Mouse (Mus musculus): ENCODE results near the gene Cd3e. TPM values are rescaled to one million over a fixed set of nuclear protein-coding genes. Genes with fewer than 3 reads are reported as not detected.
A peak's percentile ranks its signal among the peaks of the same experiment; 100 is the strongest.

The Cd3e gene
- total and polyA plus RNA-seq, 3 experiments = not detected

DNA sequence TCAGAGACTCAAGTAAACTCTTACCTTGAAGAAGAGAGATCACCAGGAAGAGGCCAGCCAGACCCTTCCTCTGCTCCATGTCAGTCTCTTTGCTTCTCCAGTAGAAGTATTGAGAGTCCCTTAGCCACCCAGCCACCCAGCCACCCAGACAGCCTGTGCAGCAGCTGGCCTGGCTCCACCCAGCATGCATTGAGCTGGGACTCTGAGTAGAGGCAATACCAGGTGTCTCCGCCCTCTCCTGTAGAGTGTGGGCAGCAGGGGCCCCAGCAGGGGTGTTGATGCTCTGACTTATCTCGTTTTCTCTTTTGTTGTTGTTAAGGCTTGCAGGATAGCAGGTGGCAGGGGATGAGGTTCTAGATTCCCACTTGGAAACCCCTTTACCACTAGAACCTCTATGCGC is 29.2 kb downstream of the Cd3e start, which contains the start of gene Cd3g:
Gene Cd3g (minus strand): TSS at position 190 of the 400 bp plus-strand sequence.
- Histone ChIP-seq H3K79me2 (ENCODE audit: control insufficient read depth, insufficient read depth, low read length, poor library complexity) (no peaks in the 10 kb centered on the region), H3K27ac (ENCODE audit: control insufficient read depth, low read depth, low read length) (no peak within 1 kb of the TSS), H3K4me3 (ENCODE audit: control insufficient read depth in 1 of 2, insufficient read depth in 1 of 2, low read depth in 2 of 2, low read length in 2 of 2) (no peak within 1 kb of the TSS), H3K9me3 (replicated peaks; ENCODE audit: insufficient read depth, low read length) (no peaks in the 10 kb centered on the region), H3K27me3 (ENCODE audit: control insufficient read depth in 1 of 2, insufficient read depth in 2 of 2, low read length in 2 of 2) (peaks cover 0 to 3% of the 10 kb centered on the region in 2 experiments; a peak in 1 of 4 replicates), H3K36me3 (ENCODE audit: control insufficient read depth in 1 of 2, insufficient read depth in 2 of 2, low read length in 2 of 2) (peaks cover 0 to 8% of the 10 kb centered on the region in 2 experiments; a peak in 2 of 4 replicates), H3K9ac (ENCODE audit: control insufficient read depth, low read depth, low read length, poor library complexity, severe bottlenecking) (no peak within 1 kb of the TSS), H3K4me1 (ENCODE audit: control insufficient read depth in 1 of 2, insufficient read depth in 2 of 2, low read length in 2 of 2) (peaks cover 8 to 10% of the 10 kb centered on the region in 2 experiments)
- no peak for TF ChIP-seq POLR2AphosphoS2 (IDR thresholded peaks at IDR 0.05; ENCODE audit: low read length)
- TF ChIP-seq ETS1 (IDR thresholded peaks at IDR 0.05; ENCODE audit: low read depth, low read length) = peak; percentile 31; the same call in 1 of the 2 replicates
- TF ChIP-seq JUND (IDR thresholded peaks at IDR 0.05; ENCODE audit: low read depth, low read length) = no peak
- peak; percentile 58 for DNase-seq (ENCODE audit: low read depth, low spot score)

DNA sequence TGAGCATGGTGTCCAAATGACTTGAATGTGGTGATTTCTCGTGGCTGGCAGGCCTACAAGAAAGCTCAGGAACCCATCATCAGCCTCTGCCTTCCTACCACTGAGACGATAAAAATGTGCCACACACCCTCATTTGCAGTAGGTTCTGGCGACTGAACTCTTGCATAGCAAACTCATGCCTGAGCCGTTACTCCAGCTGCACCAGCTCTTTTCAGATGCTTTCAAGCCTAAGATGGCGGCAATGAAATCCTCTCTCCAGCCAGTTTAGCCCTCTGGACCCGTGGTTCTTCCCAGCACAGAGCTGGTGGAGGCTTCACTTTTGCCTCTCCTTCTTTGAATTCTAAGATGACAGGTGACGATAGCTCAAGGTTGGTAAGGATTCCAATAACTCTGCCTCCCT is 29.6 kb downstream of the Cd3e start:
- no peaks in the 10 kb centered on the region for H3K9me3 ChIP-seq (replicated peaks; ENCODE audit: insufficient read depth, low read length)
- H3K4me1 ChIP-seq (ENCODE audit: control insufficient read depth in 1 of 2, insufficient read depth in 2 of 2, low read length in 2 of 2) = peaks cover 8% of the 10 kb centered on the region in 2 experiments
- no peak overlapping the region for H3K4me3 ChIP-seq (ENCODE audit: control insufficient read depth in 1 of 2, insufficient read depth in 1 of 2, low read depth in 2 of 2, low read length in 2 of 2)
- no peak overlapping the region for H3K27ac ChIP-seq (ENCODE audit: control insufficient read depth, low read depth, low read length)
- H3K27me3 ChIP-seq (ENCODE audit: control insufficient read depth in 1 of 2, insufficient read depth in 2 of 2, low read length in 2 of 2) = peaks cover 0 to 3% of the 10 kb centered on the region in 2 experiments; a peak in 1 of 4 replicates
- no peak for TF ChIP-seq ELF1 (IDR thresholded peaks at IDR 0.05; ENCODE audit: low read depth, low read length)
- TF ChIP-seq NELFE (IDR thresholded peaks at IDR 0.05; ENCODE audit: low read depth, low read length) = no peak
- TF ChIP-seq BHLHE40 (IDR thresholded peaks at IDR 0.05; ENCODE audit: borderline replicate concordance, low read depth, low read length) = no peak
- H3K79me2 ChIP-seq (ENCODE audit: control insufficient read depth, insufficient read depth, low read length, poor library complexity) = no peaks in the 10 kb centered on the region
- no peak overlapping the region for H3K9ac ChIP-seq (ENCODE audit: control insufficient read depth, low read depth, low read length, poor library complexity, severe bottlenecking)
- peaks cover 0 to 8% of the 10 kb centered on the region in 2 experiments; a peak in 2 of 4 replicates for H3K36me3 ChIP-seq (ENCODE audit: control insufficient read depth in 1 of 2, insufficient read depth in 2 of 2, low read length in 2 of 2)
- DNase-seq (ENCODE audit: low read depth, low spot score) = no peak

DNA sequence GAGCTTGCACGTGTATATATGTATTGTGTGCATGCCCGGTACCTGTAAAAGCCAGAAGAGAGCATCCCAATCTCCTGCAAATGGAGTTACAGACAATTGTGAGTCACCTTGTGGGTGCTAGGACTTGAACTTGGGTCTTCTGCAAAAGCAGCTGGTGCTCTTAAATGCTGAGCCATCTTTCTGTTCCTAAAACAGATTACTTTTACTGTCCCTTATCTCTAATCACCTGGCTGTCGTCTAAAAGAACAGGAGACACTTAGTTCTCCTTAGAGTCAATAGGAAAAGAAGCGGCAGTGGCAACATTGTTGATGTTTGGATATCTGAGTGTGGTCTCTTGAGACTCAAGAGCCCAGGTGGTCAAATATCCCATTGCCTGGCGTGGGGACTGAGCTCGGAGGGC is 31.6 kb downstream of the Cd3e start:
- H3K79me2 ChIP-seq (ENCODE audit: control insufficient read depth, insufficient read depth, low read length, poor library complexity) = no peaks in the 10 kb centered on the region
- H3K9ac ChIP-seq (ENCODE audit: control insufficient read depth, low read depth, low read length, poor library complexity, severe bottlenecking) = no peak overlapping the region
- no peaks in the 10 kb centered on the region for H3K9me3 ChIP-seq (replicated peaks; ENCODE audit: insufficient read depth, low read length)
- DNase-seq (ENCODE audit: low read depth, low spot score) = no peak
- peaks cover 6 to 7% of the 10 kb centered on the region in 2 experiments for H3K27me3 ChIP-seq (ENCODE audit: control insufficient read depth in 1 of 2, insufficient read depth in 2 of 2, low read length in 2 of 2)
- no peak overlapping the region for H3K27ac ChIP-seq (ENCODE audit: control insufficient read depth, low read depth, low read length)
- peak; percentile 60; the same call in 1 of the 2 replicates for TF ChIP-seq ETS1 (IDR thresholded peaks at IDR 0.05; ENCODE audit: low read depth, low read length)
- TF ChIP-seq TBP (IDR thresholded peaks at IDR 0.05; ENCODE audit: low read depth, low read length) = peak; percentile 54; the same call in 1 of the 2 replicates
- TF ChIP-seq GATA1 (IDR thresholded peaks at IDR 0.05; ENCODE audit: low read depth, low read length) = peak; percentile 31; the same call in 1 of the 2 replicates
- TF ChIP-seq POLR2AphosphoS5 (IDR thresholded peaks at IDR 0.05; ENCODE audit: borderline replicate concordance, low read depth, low read length) = no peak
- peaks cover 0 to 8% of the 10 kb centered on the region in 2 experiments; a peak in 2 of 4 replicates for H3K36me3 ChIP-seq (ENCODE audit: control insufficient read depth in 1 of 2, insufficient read depth in 2 of 2, low read length in 2 of 2)
- peaks cover 8% of the 10 kb centered on the region in 2 experiments for H3K4me1 ChIP-seq (ENCODE audit: control insufficient read depth in 1 of 2, insufficient read depth in 2 of 2, low read length in 2 of 2)
- H3K4me3 ChIP-seq (ENCODE audit: control insufficient read depth in 1 of 2, insufficient read depth in 1 of 2, low read depth in 2 of 2, low read length in 2 of 2) = no peak overlapping the region

Data from MEL (cell line).